Mouse (Mus musculus): Measurements from ENCODE around the gene Ube2h.

The Ube2h gene

DNA sequence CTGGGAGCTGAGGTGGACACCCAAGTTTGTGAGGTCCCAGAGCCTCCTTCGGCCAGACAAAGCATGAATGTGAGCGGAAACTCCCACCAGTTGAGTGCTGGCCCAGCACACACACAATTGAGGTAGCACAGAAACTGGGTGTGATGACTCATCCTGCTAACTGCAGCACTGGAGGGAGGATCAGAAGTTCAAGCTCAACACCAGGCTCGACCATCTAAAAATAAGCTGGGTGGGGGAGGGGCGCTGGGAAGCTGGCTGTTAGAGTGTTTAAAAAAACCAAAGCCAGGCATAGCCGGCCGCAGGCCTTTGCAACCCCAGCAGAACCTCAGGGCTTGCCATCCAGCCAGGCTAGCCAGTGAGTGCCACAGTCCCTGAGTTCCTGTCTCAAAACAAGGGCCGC lies 142.2 kb downstream of the Ube2h start:
- DNase-seq (ENCODE audit: low spot score in 2 of 2): no peak

DNA sequence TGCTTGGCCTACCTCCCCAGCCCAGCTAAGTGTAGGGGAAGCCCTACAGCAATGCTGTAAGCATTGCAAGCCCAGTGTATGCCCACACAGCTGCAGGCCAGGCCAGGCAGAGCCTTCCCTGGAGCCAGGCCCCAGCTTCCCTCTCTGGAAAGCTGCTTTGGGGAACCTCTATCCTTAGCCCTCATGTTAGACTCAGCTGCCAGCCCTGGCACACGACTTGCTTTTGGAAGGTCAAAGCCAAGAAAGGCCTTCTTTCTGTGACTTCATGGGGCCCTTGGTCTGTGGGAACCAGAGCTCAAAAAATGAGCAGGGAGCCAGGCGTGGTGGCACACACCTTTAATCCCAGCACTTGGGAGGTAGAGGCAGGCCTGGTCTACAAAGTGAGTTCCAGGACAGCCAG lies 142.7 kb downstream of the Ube2h start:
- DNase-seq (ENCODE audit: low spot score in 2 of 2): no peak
